Mouse (Mus musculus) fibroblast of lung, adult 2 months (primary cell): ENCODE results near the gene Fbn1.

Experiments used
- DNase-seq: peaks from one replicate; pipeline ENCODE4 v3.0.0-alpha.2; 2011; ENCODE audit warnings: low read depth

Fbn1 gene

DNA sequence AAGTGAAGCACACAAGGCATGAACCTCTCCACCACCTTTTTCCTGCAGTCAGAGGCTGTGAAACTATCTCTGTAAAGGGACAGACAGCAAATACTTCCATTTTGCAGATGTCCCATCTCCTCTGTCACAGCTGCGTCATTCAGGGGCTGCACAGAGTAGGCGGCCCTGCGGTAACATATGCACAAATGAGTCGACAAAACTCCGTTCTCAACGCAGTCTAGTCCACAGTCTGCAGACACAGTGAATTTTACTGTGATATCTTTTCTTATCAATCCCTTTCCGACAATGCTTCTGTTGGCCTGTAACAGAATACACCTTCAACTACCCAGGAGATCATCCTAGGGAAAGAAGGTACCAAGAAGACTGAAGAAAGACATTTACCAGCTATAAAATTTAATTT lies 9.6 kb downstream of the Fbn1 start:
- no peak for DNase-seq

DNA sequence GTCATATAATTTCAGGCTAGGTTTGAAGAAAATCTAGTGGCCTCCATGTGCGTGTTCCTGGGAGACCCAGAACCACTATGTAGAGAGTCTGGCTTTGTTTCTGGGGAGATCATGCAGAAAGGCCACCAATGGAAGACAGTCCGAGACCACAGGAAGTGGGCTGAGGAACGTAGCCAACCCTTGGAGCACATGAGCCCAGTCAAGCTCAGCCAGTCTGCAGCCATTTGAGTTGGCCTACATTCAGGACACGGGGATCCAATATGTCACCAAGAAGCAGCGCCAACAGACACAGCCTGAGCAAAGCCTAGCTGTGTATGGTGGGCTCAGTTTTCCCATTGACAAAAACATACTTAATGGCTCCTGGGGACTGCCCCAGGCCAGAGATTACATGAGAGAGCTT lies 11.1 kb downstream of the Fbn1 start:
- DNase-seq, result no peak

DNA sequence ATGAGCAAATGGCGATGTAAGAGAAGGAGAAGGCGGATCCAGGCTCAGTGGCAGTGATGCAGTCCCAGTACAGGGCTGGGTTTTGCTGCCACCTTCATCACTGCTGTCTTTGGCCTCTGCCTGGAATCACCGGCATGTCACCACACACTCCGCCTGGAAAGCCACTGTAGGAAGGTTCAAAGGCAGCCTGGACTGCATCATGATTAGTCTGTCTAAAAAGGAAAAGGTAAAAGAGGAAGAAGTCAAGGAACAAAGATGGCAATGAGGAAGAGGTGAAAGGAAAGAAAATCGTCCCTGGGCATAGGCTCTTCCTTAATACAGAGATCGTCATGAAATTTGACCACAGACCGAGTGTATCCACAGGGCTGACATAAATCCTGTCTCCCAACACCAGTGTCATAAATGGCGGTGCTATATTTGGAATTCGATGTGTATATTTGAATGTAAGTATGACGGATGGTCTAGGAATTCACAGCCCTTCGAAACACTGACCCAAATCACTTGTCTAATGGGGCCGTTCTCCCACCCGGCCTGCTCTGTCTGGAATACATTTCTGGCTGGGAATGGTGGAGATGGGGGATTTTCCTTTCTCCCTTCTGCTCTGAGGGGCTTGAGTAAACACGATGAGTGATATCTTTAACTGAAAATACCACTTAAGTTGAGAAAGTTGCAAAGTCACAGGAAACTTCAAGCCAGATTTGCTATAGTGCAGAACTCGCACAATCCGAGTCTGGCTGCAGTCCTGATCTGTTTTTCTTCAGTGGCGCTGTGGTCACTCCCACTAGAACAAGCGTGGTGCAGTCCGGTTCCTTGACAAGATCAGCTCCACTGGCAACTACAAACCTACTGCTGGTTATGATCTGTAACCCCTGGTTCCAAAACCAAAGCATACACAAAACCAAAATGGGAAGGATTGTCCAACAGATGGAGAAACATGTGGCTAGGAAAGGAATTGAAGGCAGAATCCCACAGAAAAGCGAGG lies 12.7 kb downstream of the Fbn1 start:
- DNase-seq, result no peak

DNA sequence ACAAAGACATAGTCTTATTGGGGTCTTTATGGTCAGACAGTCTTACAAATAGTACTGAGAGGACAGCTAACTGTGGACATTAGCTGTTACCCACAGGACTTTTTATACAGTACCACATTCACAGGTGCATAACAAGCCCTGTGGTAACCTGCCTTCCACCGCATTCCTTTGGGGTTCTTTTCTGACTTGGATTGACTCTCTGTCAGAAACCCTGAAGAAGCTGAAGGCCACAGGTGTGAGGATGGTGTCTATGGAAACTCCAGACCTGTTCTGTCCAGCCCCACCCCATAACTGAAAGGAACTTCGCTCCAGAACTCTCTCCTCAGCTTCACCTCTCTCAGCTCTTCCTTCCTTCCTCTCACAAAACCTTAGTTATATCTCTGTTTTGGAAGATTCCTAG lies 13.5 kb downstream of the Fbn1 start:
- no peak for DNase-seq

DNA sequence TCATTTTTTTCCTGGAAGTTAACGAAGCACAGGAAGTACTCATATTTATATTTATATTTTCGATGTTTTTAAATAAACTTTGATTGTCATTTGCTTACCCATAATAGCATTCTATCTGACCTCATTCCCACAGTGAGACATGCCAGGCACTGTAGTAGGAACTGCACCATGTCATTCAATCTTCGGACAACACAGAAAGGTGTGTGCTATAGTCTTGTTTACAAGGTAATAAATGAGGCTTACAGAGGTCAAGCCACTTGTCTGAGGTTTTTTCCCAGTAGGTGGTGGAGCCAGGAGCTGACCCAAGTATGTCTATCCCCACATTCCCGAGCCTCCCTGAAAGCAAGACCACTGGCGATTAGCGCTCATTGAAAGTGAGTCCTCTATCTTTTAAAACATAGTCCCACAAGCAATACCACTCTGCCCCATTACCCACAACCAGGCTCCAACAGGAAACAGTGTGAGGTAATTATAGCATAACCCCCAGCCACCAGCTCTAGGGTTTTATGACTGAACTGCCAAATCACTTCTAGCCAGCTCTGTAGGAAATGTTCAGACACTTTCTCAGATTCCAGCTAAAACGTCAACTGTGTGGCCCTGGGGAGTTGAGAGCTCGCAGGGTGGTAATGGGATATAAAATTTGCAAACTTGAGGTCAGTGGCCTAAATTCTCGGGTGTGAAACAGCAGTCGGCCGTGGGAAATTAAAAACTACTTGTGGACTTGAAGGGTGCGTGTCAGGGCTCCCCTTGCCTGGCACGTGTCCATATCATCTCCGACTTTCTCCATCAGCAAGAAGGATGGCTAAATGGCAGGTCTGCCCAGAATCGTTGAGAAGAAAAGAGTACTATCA lies 15.5 kb downstream of the Fbn1 start:
- DNase-seq, result no peak

DNA sequence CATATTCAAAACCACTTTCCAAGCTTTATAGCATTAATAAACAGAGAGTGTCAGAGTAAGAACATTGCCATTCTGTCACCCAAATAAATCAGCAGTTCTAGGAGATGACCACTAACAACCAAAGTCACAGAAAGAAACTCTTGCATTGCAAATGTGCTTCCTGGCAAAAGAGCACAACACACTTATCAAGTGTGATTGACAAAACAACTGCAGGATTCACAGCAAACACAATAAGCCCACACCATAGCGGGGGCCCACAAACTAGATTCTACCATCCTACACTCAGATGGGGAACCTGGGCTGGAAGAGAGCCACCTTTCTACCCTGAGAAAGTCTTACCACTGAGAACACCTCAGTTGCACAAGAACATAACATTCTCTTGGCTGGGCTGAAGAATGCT lies 17.8 kb downstream of the Fbn1 start:
- DNase-seq, result no peak

DNA sequence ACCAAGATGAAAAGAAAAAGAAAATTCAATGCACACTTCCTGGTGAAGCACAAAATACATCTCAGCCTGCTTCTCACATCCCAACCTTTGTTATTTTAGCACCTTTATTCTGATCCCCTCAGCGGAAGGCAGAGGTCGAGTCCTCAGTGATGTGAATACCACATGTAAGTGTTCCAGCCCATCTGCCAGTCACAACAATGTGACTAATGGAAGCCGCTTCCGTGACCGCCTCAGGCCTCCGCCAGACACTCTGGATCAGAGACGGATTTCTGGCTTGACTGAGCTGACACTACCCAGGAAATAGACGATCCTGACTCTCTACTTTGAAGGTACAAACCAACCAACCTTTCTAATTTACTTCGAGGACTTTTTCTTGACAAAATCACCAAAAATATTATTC lies 22.9 kb downstream of the Fbn1 start:
- DNase-seq, result no peak

DNA sequence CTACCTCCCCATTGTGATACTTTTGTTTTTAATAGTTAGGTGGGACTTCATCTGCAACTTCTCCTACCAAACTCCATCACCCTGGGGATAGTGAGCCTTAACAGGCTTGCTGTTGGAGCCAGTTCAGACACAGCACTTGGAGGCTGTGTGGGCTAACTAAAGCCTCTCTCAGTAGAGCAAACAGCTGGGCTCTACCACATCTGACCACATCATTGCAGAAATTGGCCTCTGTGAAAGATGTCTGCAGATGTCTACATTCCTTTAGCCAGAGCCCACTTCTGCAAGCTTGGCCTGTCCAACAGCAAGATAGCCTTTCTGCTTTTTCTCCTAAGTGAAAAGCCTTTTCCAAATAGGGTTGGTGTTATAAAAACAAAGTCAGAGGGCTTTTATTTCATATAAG lies 23.6 kb downstream of the Fbn1 start:
- no peak for DNase-seq

DNA sequence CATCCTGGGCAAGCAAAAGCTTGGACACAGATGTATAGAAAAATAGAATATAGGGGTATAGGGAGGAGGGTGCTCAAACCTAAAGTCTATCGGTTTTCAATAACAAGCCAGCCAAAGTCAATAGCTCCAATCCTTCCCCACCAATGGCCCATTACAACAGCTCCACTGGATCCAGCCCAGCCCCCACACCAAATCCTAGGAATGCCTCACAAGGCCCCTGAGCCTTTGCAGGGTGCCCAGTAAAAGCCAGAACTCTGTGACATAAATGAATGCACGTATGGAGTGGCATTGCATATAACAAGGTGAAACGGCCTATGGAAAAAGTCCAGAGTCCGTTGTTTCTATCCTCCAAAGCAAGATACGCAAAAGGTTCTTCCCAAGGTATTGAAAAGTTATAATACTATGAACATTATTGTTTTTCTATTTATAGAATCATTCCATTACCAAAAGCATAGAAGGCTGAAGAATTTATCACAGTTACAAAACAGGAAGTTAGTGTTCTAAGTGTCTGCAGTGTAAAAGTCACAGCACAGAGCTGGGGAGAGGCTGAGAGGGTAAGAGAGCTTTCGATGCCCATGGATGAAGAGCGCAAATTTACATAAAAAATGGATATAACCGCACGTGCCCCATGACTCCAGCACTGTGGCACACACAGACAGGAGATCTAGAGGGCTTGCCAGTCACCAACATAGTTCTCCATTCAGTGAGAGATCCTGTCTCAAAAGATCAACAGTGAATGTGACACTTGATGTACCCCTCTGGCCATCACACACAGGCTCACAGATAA lies 26.1 kb downstream of the Fbn1 start:
- DNase-seq, result no peak

DNA sequence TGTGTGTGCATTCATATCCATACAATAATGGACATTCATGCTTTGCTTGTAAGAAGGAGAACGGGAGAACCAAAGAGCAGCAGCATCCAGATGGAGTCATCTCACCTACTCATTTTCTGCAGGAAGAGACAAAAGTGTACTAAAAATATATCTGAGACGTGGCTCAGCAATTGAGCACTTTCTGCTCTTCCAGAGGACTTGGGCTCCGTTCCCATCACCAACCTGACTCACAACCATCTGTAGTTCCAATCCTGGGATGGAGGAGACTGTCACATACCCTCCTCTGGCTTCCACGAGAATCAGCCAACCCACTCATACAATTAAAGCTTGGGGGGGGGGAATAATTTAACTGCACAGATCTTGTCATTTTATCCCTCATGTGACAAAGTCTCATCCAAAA lies 26.7 kb downstream of the Fbn1 start:
- DNase-seq, result no peak

DNA sequence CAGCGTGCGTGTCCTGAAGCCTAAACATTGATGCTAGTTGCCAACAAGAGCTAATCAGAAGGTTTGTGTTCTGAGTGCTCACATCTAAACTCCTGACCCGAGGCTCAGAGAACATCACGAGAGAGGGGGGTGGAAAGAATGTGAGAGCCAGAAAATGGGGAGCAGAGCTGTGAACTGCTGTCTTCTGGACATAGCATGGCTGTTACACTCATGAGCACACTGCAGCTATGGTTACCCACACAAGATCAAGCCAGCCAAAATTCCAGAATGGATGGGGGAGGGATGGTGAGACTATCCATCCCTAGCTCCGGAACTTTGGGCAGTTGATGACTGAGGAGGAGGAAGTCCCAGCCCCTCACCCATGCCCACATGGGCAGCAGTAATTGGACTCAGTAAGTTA lies 27.7 kb downstream of the Fbn1 start:
- no peak for DNase-seq

DNA sequence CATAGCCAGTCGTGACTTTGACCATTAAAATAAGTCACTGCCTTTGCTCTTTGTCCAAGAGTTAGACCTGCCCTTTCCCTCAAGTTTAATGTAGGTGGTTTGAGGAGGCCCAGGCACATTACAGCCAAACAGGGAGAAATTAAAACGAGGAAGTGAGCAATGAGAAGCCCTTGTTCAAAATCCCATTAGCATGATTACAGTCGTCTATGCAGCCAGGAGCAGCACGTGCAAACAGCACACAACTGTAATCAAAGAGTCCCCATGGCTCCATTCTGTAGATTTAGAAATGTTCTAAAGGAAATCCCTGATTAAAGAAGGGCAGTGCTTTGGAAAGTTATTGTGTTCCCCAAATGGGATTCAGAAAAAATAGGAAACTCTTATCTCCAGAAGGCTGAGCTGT lies 29.1 kb downstream of the Fbn1 start:
- no peak for DNase-seq

DNA sequence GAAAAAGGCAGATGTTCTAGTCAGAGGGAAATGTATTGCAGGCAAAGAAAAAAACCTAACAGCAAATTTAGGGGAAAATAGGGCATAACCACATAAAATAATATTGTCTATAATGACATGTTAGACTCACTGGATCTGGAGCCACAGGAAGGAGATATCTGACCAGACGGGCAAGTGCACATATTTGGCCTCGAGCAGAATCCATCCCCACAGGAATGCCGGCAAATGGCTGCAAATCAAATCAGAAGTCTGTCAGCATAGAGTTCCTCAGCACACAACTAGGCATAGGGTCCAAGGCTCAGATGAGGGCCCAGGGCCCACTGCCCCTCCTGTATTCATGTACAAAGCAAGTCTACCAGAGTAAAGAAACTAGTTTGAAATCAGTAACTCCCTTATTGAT lies 30.4 kb downstream of the Fbn1 start:
- no peak for DNase-seq

DNA sequence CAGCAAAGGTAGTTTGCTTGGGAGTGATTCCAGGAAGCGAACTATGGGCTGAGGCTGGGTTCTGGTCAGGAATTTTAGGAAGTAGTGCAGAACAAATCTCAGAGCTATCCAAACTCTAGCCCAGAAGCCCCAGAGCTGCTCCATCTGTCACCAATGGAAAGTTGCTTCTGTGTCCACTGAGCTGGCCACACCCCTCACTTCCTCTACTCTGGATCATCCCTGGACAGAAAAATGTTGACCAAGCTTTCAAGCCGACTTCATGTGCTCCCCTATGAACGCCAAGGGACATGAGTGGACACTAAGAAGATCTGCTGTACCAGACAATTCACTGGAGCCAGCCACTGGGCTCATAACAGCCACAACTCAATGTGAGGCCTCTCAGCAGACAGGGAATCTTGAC lies 31.6 kb downstream of the Fbn1 start:
- DNase-seq, result no peak

DNA sequence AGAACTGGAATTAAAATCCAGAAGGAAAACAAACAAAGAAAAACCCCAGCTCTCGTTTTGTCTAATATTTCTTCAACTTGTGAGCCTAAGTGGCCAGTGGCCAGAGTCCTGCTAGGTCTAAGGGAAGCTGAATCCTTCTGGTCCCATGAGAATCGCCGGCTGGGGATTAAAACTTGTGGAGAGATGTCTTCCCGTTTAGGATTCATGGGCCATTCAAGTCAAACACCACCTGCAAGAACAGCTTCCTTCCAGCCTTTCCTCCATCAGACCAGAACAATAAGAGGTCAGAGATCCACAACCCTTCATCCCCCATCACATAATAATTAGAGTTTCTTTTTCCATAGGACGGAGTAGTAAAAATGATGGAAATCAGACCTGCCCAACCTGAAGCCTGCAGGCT lies 33.1 kb downstream of the Fbn1 start:
- DNase-seq, result no peak

DNA sequence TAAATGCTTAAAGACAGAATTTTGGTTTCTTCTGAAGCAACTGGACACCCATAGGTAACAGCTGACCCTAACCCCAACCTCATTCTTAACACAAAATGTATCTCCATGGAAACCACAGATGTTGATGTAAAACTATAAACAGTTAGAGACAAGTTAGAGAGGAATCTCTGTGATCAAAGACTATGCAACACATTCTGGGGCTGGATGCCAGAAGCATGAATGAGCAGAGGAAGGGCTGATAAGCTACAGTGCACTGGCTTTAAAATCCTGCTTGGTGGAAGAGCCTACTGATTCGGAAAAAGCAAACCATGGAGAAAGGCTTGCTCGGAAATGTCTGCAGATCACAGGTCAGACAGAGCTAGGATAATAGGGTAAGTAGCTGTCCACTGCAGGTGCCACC lies 34.6 kb downstream of the Fbn1 start:
- DNase-seq, result no peak

DNA sequence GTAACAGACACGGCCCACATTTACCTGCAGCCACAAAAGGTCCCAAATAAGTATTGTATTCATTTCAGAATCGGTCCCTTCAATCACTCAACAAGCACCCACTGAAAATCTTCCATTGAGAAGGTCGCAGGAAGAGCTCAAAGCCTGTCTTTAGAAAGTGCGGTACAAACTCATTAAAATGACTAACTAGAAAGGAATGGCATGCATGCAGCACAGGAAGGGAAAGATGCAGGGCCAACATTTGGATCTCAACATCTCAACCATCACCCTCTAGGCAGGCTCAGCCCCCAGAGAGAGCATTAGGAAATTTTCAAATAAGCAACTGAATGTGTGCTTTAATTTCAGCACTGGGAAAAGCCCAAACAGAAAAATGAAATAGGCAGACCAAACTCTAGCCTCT lies 36.1 kb downstream of the Fbn1 start:
- DNase-seq, result no peak

DNA sequence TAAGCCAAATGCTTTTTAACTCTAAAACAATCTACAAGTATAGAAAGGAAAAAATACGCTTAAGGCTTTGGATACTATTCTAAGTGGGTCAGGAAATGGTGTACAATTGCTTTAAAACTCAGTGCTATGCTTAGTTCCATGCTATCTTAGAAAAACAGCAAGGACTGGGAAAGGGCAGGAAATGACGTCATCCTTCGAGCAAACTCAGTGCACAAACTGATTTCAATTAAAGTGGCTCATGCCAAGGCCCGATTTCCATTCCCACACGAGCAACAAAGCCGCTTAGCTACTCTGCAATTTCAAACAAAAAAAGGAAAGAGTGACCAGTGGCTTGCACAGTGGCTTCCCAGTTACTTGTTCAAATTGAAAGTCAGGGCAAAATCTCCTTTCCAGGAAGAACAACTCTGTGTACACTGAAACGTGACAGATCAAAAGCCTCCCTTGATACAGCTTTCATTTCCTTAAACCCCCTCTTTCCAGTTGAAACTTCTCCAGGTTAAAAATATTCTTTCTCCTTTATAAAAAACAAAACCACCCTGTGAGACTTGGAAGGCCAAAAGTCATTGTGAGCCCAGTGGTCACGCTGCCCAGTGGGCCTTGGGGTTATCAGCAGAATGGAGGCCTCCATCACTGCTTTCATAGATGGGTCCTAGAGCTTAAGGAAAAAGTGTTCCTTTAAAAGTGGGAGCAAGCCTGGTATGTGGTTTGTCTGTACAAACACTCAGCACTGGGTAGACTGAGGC lies 37.1 kb downstream of the Fbn1 start:
- peak; percentile 65 for DNase-seq

DNA sequence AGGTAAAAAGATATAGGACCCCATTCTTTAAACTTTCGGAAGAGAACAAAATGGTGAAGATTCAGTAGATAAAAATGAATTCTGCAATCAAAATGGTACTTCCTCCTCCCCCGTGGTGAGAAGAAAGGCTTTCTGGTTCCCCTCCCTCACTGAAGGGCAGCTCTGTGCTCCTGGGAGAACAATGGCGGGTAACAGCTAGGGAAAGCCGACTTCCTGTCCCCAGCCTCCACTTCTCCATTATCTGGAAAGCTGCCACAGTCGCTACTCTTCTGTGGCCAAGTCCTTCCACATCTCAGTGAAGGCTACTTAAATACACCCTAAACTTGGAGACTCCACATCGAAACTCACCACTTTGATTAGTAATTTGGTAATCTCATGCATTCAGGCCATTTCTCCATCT lies 43.8 kb downstream of the Fbn1 start:
- DNase-seq, result no peak

DNA sequence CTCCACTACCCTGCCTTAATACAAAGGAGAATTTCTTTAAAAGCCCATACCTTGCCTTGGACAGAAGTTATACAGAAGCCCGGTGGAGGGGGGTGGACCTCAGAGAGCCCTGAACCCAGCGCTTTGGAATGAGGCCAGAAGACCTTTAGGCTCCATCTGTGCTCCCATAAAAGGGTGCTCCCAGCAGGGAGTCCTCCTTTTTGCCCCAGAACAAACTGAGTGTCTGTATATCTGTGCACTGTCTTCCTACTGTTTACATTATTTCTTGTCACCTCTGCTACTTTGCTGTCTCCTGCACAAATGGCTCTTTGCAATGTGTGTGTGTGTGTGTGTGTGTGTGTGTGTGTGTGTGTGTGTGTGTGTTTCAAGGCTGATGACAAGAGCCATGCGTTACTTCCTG lies 48.7 kb downstream of the Fbn1 start:
- DNase-seq, result no peak

DNA sequence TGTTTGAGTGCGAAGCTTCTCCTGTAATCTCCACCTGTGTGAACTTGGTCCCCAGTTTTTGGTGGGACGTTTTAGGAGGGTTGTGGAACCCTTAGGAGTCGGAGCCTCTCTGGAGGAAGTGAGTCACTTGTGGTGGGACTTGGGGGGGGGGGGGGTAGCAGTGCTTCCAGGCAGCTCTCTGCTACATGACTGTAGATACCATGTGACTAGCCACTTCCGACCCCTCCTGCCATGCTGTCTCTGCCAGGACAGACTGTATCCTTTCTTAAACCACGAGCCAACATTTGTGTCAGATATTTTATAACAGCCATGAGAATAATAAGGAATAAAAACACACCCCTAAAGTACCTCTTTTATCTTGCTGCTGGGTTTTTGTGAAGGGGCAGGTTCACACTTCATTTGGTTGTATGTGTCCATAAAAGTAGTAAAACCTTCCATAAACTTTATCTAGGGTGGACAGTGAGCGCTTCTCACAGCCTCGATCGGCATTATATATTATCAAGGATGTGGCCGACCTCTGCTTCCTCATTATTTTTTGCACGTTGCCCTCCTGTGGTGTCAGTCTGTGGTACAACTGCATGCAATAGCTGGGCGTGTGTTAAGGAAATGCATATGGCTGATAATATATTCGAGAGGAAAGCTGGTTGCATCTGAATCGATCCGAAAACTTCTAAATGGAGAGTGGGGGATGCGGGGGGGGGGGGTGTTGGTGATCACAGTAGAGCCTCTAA lies 51.6 kb downstream of the Fbn1 start:
- no peak for DNase-seq
